Mouse (Mus musculus) erythroblast, adult 5-6 weeks (primary cell): ENCODE results near the gene Gpm6b. TPM values are rescaled to one million over a fixed set of nuclear protein-coding genes. Genes with fewer than 3 reads are reported as not detected.

ENCODE experiments used
- ATAC-seq: replicated peaks from 2 replicates; pipeline ENCODE4 v1.8.0; 2016; ENCODE audit warnings: moderate number of reproducible peaks, mild to moderate bottlenecking, moderate TSS enrichment, inconsistent platforms; ENCODE audit not compliant: poor library complexity, low FRiP score, severe bottlenecking
- total RNA-seq, 2 experiments: library from RNA; stranded (forward) in 1 of 2; stranded (reverse) in 1 of 2; fragments of 150-400 nt in 1 of 2; fragments of 200-764, 138-1000 nt in 1 of 2; gene quantifications; 2 replicates each; pipeline versions ENCODE4 v1.2.3 to v1.2.4; 2015 to 2017; ENCODE audit warnings: low replicate concordance in 2 of 2

The Gpm6b gene
- total RNA-seq (2015; ENCODE audit: low replicate concordance) (not detected in 2 replicates), total RNA-seq (2017; ENCODE audit: low replicate concordance) (0.09 TPM in 1 of 2 replicates, not detected in the other)

GRCm38 (mm10) chrX:166238831-166239460, at the start of gene Gpm6b:
Gpm6b (plus strand) TSS chrX:166238911.
- ATAC-seq: no peak

DNA sequence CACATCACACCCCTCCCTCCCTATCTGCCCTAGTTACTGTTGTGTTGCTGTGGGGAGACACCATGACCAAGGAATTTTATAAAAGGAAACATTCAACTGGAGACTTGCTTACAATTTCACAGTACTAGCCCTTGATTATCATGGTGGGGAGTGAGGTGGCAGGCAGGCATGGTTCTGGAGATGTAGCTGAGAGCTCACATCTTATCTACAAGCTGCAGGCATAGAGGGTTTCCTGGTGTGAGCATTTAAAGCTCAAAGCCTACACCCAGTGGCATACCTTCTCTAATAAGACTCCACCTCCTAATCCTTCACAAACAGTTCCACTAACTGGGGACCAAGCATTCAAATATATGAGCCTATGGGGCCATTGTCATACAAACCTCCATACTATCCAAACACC, 42.4 kb upstream of the Gpm6b start:
- peak; percentile 84 for ATAC-seq

DNA sequence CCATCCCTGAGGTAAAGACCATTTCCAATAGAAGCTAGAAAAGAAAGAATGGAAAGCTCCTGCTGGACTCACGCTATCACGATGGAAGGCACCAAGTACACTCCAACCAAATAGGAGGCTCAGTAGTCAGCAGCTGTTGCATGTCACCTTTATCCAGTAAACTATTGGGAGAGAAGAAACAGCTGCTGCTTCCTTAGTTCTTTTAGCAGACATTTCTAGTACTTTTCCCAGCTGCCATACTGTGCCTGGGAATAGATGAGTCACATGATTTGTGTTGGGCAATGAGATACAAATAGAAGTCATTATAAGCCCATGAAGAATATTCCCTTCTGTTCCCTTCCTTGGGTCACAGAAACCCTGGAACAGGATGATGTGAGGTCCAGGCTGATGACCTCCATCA, 40.4 kb upstream of the Gpm6b start:
- ATAC-seq: no peak

DNA sequence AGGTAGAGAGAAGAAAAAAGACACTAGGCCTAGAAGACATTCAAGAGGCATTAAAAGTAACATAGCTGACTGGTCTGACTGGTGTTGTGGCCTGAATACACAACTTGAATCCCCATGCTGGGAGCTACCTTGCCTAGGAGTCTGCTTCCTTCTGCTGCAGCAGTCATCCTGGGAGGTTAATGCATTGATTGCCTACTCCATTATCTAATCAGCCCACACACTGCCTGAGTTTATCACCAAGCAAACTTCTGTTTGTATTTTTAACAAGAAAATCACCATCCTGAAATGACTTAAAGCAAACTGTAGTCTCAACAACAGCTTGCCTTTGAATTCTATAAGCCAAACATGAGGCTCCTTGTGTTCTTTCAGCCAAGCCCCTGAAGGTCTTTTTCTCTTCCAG, 38.9 kb upstream of the Gpm6b start:
- ATAC-seq: no peak

- no peak for ATAC-seq
Observed at GRCm38 (mm10) chrX:166214576-166214975, 24.1 kb upstream of the Gpm6b start.

- ATAC-seq: no peak
Observed at GRCm38 (mm10) chrX:166216248-166216647, 22.5 kb upstream of the Gpm6b start.

- no peak for ATAC-seq
Observed at GRCm38 (mm10) chrX:166216720-166217119, 22.0 kb upstream of the Gpm6b start.

- no peak for ATAC-seq
Observed at GRCm38 (mm10) chrX:166219331-166219730, 19.4 kb upstream of the Gpm6b start.

- no peak for ATAC-seq
Observed at GRCm38 (mm10) chrX:166226856-166227255, 11.9 kb upstream of the Gpm6b start.

- no peak for ATAC-seq
Observed at GRCm38 (mm10) chrX:166229750-166230149, 9.0 kb upstream of the Gpm6b start.

GRCm38 (mm10) chrX:166230515-166231267, 8.0 kb upstream of the Gpm6b start:
- ATAC-seq: no peak

- ATAC-seq: no peak
Observed at GRCm38 (mm10) chrX:166236131-166236530, 2.6 kb upstream of the Gpm6b start.

- ATAC-seq: no peak
Observed at GRCm38 (mm10) chrX:166239520-166239919, 809 bp downstream of the Gpm6b start.

- no peak for ATAC-seq
Observed at GRCm38 (mm10) chrX:166240751-166241150, 2.0 kb downstream of the Gpm6b start.

- ATAC-seq: no peak
Observed at GRCm38 (mm10) chrX:166243261-166243885, 4.7 kb downstream of the Gpm6b start.

- ATAC-seq: no peak
Observed at GRCm38 (mm10) chrX:166271489-166271888, 32.8 kb downstream of the Gpm6b start.

- no peak for ATAC-seq
Observed at GRCm38 (mm10) chrX:166272646-166273045, 33.9 kb downstream of the Gpm6b start.

- no peak for ATAC-seq
Observed at GRCm38 (mm10) chrX:166279861-166280260, 41.1 kb downstream of the Gpm6b start.

DNA sequence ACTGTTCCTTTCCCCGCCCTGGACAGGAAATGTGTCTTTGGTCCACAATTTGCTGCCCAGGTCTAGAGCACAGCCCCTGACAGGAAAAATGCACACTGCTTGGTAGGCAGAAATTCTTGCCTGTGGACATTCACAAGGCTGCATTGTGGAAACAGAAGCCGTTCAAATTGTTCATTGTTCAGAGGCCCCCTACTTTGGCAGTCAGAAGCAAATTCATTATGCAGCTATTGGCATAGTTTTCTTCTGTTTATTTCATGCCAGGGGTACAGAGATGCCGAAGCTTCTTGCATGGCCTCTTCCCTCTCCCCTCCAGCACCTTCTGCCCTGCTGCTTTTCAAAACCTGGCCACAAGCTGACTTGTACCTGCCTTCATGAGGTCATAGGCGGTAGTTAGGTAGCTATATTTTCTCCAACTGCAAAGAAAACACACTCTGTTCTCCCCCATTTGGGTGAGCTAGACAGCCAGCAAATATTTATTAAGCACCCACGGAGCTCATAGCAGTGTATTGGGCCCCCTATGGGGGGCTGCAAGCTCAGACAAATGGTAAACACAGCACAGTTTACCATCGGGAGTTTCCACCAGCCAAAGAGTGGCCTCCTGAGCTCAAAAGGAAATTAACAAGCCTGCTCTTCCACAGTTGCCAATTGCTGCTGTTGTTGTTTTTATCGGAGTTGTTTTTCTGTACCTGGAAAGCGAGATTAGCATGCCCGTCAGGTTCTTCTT, 48.2 kb downstream of the Gpm6b start:
- ATAC-seq: no peak

DNA sequence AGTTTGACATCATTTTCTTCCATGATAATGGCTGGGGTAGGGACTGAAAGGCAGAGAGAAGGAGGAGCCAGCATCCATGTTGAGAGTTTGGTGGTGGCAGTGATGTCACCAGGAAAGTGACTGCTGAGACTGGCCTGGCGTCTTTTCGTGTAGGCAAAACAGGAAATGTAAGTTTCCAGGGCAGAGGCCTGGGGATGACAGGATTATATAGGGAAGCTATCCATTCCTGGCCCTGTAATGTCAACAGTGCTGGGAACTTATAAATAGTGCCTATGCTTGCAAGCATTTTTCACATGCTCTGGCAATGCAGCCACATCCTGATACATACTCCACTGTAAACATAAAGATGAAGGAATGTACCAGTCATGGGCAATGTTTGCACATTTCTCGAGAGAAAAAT, 52.6 kb downstream of the Gpm6b start:
- ATAC-seq: no peak
